Mouse (Mus musculus) kidney, adult 18-20 months (tissue): Measurements from ENCODE around the gene Cgas.

ENCODE experiments used
- DNase-seq: peaks from one replicate; pipeline ENCODE4 v3.0.0; 2021

Cgas gene

DNA sequence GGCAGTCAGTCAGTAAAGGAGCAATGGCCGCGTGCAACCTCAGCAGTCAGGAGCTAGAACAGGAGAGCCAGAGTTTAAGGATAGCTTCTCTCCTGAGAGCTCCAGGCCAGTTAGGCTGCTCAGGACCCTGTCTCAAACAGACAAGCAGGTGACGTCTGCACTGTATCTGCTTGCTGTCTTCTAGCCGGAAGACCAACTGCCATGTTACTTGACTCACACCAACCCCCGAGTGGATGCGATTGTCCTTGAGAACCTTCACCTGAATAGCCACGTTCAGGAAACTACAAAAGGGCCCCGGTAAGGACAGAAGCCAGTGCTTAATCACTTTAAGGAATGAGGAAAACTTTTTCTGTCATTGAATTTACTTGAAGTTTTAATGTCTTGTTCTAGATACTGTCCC lies 14.0 kb upstream of the Cgas start:
- no peak for DNase-seq

DNA sequence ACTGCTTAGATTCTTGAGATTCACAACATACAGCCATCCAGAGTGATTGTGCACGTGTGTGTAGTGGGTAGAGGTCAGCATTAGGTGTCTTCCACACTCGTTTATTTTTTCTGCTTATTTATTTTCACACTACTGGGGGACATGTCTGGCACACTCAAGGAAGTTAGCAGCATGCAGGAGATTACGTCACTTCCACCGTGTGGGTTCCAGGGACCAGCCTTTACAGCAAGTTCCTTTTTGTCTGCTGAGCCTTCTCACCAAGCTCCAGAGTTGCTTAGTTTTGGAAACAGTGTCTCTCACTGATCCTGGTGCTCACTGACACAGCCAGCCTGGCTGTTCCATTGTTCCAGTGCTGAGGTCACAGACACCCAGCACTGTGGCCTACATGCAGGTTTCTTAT lies 8.3 kb upstream of the Cgas start:
- DNase-seq = no peak

DNA sequence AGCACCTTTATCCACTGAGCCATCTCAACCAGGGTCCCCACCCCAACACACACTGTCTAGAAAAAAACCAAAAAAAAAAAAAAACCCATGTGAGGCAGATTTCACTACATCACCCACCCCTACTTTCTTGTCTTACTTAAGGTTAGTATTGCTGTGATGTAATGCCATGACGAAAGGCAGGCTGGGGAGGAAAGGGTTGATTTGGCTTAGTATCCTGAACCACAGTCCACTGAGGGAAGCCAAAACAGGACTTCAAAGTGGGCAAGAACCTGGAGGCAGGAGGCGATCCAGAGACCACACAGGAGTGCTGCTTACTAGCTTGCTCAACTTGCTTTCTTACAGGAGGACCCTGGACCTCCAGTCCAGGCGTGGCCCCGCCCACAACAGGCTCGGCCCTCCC lies 7.4 kb upstream of the Cgas start:
- no peak for DNase-seq

DNA sequence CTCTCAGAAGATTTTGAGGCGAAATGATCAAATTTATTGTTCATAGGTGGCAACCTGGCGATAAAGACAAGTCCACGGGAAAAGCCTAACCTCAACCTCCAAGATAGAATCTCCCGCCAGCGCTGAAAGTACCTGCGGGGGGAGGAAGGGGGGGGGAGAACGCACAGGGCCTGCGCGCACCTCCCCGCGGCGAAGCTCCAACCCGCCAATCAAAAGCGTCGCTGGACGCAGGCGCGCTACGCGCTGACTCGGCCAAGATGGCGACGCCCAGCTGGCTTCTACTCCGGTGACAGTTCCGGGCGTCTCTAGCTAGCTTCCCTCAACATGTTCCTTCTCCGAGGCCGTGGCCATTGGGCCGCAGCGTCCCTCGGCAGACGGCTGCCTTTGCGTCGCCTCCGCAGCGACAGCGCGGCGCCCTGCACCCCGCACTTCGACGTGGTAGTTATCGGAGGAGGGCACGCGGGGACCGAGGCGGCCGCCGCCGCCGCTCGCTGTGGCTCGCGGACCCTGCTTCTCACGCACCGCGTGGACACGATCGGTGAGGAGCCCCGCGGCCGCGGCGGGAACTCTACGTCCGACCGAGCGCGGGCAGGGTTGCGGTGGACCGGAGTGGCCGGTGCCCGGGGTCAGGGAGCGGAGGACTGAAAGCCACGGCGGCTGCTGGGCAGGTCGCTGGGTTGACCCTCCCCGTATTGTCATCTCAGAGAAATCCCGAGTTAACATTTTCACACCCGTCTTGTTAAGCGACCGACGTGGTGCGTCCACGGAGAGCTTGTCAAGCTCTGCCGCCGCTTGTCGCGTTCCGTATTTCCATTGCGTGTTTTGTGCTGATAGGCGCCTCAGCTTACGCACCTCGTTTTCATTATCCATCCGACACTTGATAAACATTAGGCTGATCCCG lies 5.2 kb upstream of the Cgas start, which contains the start of the genes Mto1 and Gm17324:
Gene Mto1, plus strand, starts transcription at position 236 of the 901 bp plus-strand sequence.
Gene Gm17324, minus strand, starts transcription at position 814 of the 901 bp plus-strand sequence.
- peak; percentile 91 for DNase-seq

DNA sequence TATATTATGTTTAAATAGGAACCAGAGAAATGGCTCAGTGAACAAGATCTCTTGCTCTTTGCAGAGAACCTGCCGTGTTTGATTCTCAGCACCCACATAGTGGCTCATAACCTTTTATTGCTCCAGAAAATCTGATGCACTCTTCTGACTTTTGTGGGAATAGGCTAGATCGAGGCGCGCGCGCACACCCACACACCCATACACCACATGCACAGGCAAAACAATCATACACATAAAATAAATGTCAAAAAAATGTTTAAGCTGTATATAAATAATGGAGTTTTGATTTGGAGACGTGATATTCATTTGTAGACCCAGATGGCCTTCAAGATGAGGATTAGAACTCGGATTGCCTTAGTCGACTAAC lies 4.6 kb upstream of the Cgas start:
- no peak for DNase-seq

DNA sequence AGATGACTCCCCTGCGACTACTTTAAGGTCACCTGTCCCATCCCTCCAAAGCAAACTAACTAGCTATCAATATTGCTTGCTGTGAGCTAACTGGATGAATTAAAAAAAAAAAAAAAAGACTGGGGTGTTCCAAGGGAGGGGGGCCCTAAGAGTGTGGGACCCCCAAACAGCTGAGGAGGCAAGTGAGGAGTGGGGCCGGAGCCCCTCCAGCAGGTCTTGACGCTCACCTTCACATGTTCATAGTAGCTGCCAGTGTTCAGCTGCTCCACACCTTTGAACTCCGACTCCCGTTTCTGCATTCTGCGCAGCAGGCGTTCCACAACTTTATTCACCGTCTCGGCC lies 829 bp downstream of the Cgas start:
- no peak for DNase-seq

DNA sequence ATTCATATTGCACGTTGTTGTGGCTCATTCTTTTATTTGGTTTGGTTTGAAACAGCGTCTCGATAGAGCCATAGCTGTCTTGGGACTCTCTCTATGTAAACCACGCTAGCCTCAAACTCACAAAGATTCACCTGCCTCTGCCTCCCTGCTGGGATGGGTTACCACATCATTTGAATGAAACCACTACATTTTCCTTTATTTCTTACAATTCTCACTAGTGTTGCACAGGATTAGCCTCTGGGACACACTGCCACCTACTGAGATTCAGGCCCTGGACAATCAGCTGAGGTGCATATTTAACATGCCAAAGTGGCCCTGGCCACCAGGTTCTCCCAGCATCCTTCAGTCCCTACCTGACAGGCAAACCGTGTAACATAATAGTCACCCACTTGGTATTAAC lies 3.6 kb downstream of the Cgas start:
- DNase-seq = no peak

DNA sequence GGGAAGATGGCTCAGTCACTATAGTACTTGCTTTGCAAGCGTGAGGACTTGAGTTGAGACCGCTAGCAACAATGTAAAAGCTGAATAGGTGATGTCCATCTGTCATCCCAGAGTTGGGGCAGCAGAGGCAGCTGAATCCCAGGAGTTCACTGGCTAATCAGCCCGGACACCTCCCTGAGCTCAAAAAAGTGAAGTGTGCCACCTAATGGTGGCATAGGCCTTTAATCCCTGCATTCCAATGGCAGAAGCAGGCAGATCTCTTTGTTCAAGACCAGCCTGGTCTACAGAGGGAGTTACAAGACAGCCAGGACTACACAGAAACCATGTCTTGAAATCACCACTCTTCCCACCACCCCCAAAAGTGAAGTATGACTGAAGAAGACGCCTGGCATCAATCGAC lies 10.6 kb downstream of the Cgas start:
- no peak for DNase-seq

DNA sequence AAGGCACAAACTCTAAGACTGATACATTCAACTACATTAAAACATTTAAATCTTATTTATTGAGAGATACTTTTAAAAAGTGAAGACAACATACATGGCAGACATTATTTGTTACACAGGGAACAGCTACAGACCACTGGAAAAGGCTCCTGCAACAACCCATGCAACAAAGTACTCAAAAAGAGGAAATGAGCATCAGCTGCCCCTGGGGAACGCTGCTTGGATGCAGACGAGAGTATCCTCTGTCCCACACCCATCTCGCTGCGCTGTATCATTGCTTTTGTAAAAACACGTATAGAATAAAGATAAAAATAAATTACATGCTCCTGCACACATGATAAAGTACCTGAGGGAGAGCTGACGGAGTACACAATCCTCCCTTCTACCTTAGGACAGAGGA lies 12.6 kb downstream of the Cgas start:
- DNase-seq = no peak

DNA sequence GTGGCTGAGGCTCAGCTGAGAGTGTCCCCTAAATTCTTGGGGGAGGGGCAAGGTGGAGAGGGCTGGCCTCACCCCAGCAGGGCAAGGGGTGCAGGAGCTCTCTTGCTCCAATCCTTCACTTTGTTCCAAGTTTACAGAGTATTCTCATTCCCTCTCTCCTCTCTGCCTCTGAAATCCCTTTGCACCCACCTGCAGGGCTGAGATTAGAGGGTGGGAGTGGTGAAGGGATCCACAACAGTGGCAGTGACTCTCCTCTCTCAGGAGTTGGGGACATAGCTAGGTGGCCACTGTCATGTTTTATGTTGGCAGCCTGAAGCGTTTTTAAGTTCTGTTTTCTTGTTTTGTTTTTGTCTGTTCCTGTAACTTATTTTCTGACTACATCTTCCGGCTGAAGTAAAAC lies 13.5 kb downstream of the Cgas start:
- DNase-seq = no peak

DNA sequence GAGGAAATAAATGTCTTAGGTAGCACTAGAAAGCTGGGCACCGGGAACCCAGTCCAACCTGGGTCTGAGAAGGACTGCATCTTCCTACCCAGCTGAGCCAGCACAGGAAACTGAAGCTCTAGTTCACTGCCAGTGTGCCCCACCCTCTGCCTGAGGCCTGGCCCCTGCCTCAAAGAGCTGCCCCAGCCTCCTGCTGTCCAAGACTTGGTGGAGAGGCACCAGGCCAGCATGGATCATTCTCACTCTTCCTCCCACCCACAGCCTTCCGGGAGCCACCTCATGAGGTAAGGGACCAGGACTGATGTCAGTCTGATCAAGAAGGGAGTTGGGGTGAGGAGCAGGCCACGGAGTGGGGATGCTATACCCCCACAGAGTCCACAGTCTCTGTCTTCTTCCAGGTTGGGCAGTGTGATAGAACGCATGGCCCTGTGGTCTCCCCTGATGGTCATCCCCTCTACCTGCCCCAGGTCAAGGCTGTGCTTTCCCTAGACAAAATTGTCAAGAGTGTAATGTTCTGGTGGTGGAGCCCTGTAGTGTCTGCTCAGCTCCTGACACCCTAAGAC lies 14.1 kb downstream of the Cgas start:
- no peak for DNase-seq

DNA sequence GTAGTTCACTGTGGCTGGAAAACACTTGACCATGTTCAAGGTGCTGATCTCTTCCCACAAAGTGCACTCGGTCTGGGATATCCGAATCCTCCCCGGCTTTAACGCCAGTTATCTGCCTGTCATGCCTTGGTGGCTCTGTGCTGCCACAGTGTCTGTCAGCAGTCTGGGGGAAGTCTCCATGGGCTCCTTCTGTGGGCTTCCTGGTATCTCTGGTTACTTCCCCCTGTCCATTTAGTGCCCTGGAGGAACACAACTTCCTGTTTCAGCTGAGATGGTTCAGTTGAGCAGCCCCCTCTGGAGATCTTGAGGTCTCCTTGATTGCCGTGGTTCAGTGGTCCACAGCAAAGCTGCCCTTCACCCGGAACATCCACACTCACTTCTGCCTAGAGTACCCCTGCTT lies 14.9 kb downstream of the Cgas start:
- DNase-seq = no peak

DNA sequence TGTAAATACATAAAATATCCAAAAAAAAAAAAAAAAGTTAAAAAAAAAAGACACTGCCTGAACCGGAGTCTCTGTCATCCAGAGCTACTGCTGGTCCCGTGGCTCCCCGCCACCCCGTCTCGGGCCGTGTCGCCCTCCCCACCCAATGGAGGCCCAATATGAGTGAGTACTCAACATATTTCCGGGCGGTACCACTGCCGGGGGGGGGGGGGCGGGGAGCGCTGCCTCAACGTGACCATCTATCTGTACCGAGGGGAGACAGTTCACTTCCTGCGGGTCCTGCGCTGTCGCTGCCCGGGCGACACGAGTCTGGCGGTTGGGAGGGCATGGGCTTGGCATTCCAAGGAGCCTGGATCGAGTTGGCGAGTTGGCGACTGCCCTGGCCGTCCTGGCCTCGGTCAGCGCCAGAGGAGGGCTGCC lies 15.7 kb downstream of the Cgas start:
- DNase-seq = no peak

DNA sequence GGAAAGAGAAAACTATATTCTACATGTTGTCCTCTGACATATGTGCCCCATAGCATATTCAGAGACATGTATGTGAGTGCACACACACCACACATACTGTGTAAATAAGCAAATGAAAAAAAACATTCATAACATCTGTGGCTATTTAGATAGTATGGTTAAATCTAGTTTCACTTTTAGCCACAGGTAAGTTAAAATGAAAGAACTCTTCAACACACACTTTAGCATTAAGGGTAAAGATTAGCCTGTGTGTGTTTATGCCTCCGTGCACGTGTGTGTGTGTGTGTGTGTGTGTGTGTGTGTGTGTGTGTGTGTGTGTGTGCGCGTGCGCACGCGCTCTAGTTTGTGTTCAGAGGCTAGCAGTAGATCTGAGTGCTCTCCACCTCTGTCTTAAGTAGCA lies 41.4 kb downstream of the Cgas start:
- DNase-seq = no peak

DNA sequence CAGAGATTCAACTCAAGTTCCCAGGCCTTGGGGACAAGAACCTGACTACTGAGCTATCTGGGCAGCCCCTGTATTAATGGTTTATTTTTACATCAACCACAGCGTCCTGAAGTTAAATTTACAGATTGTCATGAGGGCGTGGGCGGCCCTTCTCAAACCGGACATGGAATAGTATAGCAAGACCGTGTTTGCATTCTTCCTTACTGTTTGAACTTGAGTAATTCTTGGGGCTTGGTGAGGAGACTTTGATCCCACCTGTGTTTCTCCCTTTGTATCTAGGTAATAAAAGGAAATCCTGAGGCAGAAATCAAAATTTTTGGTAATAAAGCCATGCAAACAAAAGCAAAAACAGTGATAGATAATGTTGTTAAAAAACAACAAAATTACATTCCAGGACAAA lies 42.5 kb downstream of the Cgas start:
- no peak for DNase-seq

DNA sequence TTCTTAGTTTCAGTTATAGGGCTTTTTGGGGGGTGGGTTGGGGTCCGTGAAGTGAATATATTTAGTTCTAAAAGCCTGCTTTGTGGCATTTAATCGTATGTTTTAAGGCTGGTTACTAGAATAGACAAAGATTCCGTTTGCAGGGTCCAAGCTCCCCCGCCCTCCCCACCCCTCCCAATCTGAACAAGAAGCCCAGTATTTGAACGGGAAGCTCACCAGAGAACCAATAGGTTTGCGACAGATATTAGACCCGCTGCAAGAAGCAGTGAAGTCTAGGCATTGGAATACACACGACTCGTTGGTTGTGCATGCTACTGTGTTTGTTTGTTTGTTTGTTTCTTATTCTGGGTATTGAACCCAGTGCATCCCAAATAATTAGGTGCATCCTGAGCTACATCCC lies 46.5 kb downstream of the Cgas start:
- DNase-seq = no peak

DNA sequence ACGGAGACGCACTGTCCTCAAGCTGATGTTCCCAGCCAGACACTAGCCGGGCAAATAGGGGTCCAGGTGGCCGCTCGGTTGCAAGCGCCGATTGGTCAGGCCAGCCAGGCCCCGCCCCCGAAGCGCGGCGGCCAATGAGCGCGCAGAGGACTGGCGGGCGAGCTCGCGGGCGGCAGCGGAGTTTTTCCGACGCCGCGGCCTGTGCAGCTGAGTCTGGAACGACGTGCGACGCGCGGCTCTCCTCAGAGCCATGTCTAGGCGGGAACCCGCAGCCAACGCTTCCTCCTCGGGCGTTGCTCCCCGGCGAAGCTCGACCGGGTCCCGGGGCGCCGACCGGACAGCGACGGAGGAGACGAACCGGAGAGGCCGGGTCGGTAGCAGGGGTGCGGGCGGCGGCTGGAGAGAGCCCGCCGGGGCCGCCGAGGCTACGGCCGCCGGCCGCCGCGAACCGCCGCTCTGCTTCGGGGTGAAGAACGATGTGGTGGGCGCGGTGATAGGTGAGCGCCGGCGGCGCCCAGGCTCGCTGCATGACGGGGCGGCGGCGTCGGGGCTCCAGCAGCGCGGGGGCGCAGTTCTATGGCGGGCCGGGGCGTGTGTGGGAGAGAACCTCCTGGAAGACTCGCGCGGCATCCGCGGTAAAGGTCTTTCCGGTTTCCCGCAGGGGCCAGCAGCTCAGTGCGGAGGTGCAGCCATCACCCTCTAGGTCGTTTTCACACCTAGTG lies 47.2 kb downstream of the Cgas start, which contains the start of gene Ddx43:
Gene Ddx43, plus strand, starts transcription at position 148 of the 722 bp plus-strand sequence.
- peak; percentile 28 for DNase-seq

DNA sequence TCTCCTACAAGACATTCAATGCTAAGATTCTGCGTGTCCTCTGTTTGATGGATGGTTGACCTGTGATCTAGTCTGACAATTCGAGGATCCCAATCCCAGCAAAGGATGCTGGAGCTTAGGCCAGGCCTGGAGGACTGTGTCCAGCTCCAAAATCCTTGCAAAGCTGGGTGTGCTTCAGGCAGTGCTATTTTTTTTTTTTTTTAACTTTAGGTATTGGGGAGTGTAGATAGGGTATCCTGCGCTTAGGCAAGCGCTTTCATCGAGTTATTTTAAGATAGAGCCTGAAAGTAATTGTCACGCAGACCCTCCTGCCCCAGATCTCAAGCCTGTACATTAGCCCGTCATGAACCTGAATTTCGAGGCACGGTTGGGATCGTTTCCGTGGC lies 47.8 kb downstream of the Cgas start:
- DNase-seq = no peak

DNA sequence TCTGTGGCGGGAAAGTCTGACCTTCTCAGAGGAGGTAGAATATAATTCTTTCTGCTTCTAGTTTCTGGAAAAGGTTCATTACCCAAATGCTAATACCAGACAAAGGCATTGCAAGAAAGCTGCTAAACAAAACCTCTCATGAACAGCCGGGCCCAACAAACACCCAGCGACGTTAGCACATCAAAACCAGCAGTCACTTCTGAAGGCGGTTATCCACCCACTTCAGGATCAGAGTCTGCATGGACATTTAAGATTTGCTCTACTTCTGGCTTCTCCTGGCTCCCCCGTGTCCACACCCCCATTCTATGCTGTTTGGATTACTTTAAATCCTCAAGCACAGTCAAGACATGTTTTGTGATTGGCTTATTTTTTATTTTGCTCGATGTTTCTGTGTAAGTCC lies 48.4 kb downstream of the Cgas start:
- DNase-seq = no peak

DNA sequence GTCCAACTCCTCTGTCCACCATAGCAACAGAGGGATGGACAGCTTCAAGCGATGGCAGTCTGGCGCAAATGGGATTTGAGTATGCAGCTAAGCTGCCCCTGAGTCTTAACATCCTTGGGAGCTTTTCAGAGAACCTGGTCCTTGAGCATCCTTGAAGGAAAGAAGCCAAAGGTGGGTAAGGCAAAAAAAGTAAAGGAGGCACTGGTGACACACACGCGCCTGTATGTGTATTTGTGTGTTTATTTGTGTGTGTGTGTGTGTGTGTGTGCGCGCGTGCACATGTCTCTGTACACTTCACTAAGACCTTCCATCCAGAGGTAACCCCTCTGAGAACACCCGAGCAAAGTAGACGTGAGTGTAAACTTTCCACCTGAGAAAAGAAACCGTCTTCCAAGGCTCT lies 49.3 kb downstream of the Cgas start:
- DNase-seq = no peak

DNA sequence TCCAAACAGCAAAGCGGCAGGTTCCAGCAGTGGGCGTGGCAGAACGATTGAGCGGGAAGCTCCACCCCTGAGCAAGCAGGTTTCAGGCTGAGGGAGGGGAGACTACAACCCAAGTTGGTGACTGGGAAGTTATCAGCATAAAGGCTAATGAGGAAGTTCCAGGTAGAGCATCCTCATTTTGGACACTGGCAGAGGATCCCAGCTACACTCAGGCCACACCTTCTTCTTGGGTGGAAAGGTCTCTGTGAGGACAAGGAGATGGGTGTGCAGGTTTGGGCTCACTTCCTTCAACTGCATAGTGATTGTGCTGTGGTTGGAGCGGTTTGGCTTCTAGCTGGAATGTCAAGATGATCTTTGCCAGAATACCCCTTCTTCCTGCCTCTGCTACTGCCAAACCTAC lies 53.1 kb downstream of the Cgas start:
- no peak for DNase-seq

DNA sequence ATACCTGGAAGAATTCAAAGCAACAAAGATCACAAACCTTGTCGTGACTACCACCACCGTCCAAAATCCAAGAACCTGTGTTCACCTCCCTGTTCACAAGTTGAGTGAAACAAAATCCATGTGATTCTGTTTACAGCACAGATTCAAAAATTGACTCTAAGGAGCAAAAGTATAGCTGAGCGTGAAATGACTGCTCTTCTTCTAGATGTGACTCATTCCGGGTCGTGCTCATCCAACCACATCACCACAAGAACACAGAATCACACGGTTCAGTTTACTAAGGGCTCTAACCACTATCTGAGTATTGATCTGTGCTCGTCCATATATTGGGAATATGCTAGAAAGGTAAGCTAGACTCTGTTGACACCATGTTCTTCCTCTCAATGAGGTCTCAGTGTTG lies 56.1 kb downstream of the Cgas start:
- no peak for DNase-seq

DNA sequence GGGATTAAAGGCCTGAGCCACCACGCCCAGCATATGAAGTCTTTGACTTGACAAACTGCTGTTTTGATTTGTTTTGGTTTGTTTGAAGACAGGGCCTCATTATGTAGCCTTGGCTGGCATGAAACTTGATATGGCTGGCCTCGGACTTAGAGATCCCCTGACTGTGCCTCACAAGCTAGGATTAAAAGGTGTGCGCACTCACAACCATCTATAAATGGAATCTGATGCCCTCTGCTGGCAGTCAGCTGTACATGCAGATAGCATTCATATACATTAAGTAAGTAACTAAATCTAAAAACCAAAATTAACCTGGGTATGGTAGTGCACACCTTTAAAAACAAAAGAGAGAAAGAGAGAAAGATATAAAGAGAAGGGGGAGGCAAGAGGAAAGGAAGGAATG lies 57.1 kb downstream of the Cgas start:
- peak; percentile 5 for DNase-seq
